Mouse (Mus musculus): ENCODE results near the gene Slc26a10. TPM values are rescaled to one million over a fixed set of nuclear protein-coding genes. Genes with fewer than 3 reads are reported as not detected.

The Slc26a10 gene
- polyA plus RNA-seq, 1 experiment, result 1.0 TPM

DNA sequence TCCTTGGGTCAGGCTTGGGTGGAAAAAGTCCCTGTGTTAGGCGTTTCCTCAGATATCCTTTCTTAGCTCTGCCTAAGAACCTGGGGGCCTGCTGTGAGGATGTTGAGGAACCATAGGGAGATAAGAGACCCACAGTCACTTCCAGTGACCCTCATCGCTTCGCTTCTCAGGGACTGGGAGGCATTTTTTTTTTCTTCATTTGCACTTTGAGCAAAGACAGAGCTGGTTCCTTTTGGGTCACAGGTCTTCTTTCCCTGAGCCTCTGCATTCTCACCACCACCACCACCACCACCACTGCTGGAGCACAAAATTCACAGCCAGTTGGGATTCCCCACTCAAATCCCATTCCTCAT is 226 bp upstream of the Slc26a10 start:
- peaks cover 5% of the 10 kb centered on the region; the same call in 1 of the 2 replicates for H3K4me1 ChIP-seq (ENCODE audit: control insufficient read depth, insufficient read depth, insufficient read length, low read length)
- peak overlapping the region; percentile 58 for H3K4me3 ChIP-seq (ENCODE audit: insufficient read depth, low read depth, low read length)
- H3K27ac ChIP-seq (replicated peaks; ENCODE audit: low read depth, low read length), result peak overlapping the region; percentile 93

DNA sequence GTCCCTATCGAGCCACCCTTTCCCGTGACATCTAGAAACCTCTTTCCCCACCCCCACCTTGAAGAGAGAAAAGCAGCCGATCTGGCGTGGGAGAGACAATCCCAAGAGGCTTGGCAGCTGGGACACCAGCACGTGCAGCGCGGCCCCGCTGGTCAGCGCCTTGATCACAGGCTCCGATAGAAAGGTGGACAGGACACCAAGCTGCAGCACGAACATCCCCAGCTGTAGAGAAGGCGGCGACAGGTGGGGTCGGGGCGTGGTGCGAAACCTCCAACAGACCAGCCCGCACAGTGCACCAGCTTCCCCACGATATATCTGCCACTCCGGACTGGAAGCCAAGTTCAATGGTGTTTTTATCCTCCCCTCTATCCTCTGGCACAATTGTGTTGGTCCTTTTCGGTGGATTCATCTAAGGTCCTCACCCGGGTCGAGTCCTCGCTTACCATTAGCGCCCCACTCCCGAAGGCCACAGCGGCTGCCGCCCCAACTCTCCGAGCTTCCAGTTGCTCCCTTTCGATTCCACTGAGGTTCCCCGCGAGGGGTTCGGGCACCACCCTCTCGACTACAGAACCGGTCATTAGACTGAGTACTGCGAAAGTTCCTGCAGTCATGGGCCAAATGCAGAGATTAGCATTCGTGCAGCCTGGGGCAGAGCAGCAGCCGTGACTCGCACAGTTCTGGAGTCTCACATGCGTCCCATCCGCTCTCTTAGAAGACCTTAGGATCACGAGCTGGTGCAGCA is 2.0 kb downstream of the Slc26a10 start:
- Histone ChIP-seq H3K4me1 (ENCODE audit: control insufficient read depth, insufficient read depth, insufficient read length, low read length) (peaks cover 5% of the 10 kb centered on the region; the same call in 1 of the 2 replicates), H3K4me3 (ENCODE audit: insufficient read depth, low read depth, low read length) (peak overlapping the region; percentile 47), H3K27ac (replicated peaks; ENCODE audit: low read depth, low read length) (no peak overlapping the region)

DNA sequence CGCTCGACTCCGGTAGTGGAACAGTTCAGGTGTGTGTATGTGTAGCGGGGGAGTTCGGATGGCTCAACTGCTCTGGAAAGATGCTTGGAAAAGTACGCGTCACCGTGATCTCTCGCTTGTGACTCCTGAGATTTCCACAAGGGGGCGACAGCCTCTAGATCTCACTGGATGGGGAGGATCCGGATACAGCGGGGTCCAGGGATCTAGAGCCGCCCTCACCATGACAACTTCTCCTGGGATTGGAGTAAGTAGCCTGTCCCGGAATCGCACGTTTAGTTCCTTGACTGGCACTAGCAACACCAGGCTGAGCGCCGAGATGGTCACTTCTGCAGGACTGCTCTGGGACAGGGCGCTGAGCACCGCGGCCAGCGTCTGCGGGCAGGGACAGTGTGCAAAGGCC is 2.7 kb downstream of the Slc26a10 start:
- peak overlapping the region; percentile 47 for H3K4me3 ChIP-seq (ENCODE audit: insufficient read depth, low read depth, low read length)
- H3K27ac ChIP-seq (replicated peaks; ENCODE audit: low read depth, low read length), result no peak overlapping the region
- peaks cover 5% of the 10 kb centered on the region; the same call in 1 of the 2 replicates for H3K4me1 ChIP-seq (ENCODE audit: control insufficient read depth, insufficient read depth, insufficient read length, low read length)

DNA sequence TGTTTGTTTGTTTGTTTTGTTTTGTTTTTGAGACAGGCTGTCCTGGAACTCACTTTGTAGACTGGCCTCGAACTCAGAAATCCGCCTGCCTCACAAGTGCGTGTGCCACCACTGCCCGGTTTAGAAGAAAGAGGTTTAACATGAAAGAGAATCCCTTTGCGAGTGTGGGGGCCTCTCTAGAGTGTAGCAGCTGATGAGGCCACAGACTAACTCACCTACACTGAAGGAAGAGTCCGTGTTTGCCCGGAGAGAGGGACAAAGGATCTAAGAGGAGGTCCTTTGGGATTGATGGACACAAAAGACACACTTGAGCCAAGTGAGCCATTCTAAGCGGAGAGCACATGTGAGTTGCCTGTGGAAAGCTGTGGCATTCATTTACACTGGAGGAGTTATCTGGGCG is 3.2 kb downstream of the Slc26a10 start:
- Histone ChIP-seq H3K4me3 (ENCODE audit: insufficient read depth, low read depth, low read length) (no peak overlapping the region), H3K4me1 (ENCODE audit: control insufficient read depth, insufficient read depth, insufficient read length, low read length) (peaks cover 5% of the 10 kb centered on the region; the same call in 1 of the 2 replicates)

GRCm38 (mm10) chr10:127176756-127177155 is 3.7 kb downstream of the Slc26a10 start:
- Histone ChIP-seq H3K4me3 (ENCODE audit: insufficient read depth, low read depth, low read length) (no peak overlapping the region), H3K27ac (replicated peaks; ENCODE audit: low read depth, low read length) (no peak overlapping the region), H3K4me1 (ENCODE audit: control insufficient read depth, insufficient read depth, insufficient read length, low read length) (peaks cover 5% of the 10 kb centered on the region; the same call in 1 of the 2 replicates)

More for the DNA sequence above, 3.2 kb downstream of the Slc26a10 start:
- no peak overlapping the region for H3K27ac ChIP-seq (replicated peaks; ENCODE audit: low read depth, low read length)

DNA sequence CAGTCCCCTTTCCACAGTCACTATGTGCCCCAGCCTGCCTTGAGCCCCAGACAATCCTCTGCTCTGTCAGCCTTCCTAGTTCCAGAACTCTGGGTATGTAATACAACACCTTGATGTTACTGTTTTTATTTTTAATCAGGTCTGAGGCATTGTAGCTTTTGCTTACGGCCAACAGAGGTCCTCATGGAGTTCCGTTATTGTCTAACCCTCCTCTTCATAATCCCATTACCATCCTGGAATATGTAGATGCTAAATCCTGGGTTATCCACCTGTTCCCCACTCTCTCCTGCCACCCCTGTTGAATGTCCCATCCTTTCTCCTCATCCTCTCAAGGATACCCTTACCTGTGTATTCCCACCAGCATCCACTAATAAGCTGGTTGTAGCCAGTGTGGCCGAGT is 4.2 kb downstream of the Slc26a10 start:
- H3K27ac ChIP-seq (replicated peaks; ENCODE audit: low read depth, low read length), result no peak overlapping the region
- H3K4me1 ChIP-seq (ENCODE audit: control insufficient read depth, insufficient read depth, insufficient read length, low read length), result peaks cover 5% of the 10 kb centered on the region; the same call in 1 of the 2 replicates
- no peak overlapping the region for H3K4me3 ChIP-seq (ENCODE audit: insufficient read depth, low read depth, low read length)

- no peak overlapping the region for H3K4me3 ChIP-seq (ENCODE audit: insufficient read depth, low read depth, low read length)
Measured at GRCm38 (mm10) chr10:127174170-127174569, 6.3 kb downstream of the Slc26a10 start.

GRCm38 (mm10) chr10:127173148-127174065 is 7.0 kb downstream of the Slc26a10 start:
- peaks cover 2% of the 10 kb centered on the region for H3K4me1 ChIP-seq (ENCODE audit: control insufficient read depth, insufficient read depth, insufficient read length, low read length)
- no peak overlapping the region for H3K4me3 ChIP-seq (ENCODE audit: insufficient read depth, low read depth, low read length)
- no peak overlapping the region for H3K27ac ChIP-seq (replicated peaks; ENCODE audit: low read depth, low read length)

More at GRCm38 (mm10) chr10:127174170-127174569, 6.3 kb downstream of the Slc26a10 start:
- Histone ChIP-seq H3K4me1 (ENCODE audit: control insufficient read depth, insufficient read depth, insufficient read length, low read length) (peaks cover 6% of the 10 kb centered on the region), H3K27ac (replicated peaks; ENCODE audit: low read depth, low read length) (no peak overlapping the region)

DNA sequence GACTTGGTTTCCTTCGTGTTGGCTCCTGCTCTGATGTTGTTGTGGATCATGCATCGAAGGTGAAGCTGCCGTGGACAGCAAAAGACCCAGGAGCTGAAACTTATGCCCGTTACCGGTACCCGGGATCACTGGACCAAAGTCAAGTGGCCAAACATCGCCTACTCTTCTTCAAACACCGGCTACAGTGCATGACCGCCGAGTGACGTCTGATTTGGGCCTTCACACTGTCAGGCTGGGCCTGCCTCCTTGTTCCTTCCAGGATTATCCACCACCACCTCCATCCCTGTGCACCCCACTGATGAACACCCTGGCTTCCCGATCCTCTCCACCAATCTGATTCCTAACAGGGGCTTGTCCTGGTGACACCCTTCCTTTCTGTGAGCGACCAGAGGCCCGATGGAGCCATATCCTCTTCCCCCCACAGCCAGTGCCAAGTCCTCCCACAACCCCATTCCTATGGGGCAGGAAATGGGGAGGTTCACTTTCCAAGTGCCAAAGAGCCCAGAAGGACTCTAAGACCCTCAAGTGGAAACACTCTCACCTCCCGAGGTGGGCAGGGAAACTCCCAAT is 8.7 kb downstream of the Slc26a10 start:
- peaks cover 2% of the 10 kb centered on the region; the same call in 1 of the 2 replicates for H3K4me1 ChIP-seq (ENCODE audit: control insufficient read depth, insufficient read depth, insufficient read length, low read length)
- H3K4me3 ChIP-seq (ENCODE audit: insufficient read depth, low read depth, low read length), result no peak overlapping the region
- H3K27ac ChIP-seq (replicated peaks; ENCODE audit: low read depth, low read length), result no peak overlapping the region

GRCm38 (mm10) chr10:127170837-127171272 is 9.6 kb downstream of the Slc26a10 start:
- no peak overlapping the region for H3K27ac ChIP-seq (replicated peaks; ENCODE audit: low read depth, low read length)
- H3K4me3 ChIP-seq (ENCODE audit: insufficient read depth, low read depth, low read length), result peak overlapping the region; percentile 45
- H3K4me1 ChIP-seq (ENCODE audit: control insufficient read depth, insufficient read depth, insufficient read length, low read length), result peaks cover 2% of the 10 kb centered on the region; the same call in 1 of the 2 replicates

GRCm38 (mm10) chr10:127170002-127170401 is 10.4 kb downstream of the Slc26a10 start:
- H3K27ac ChIP-seq (replicated peaks; ENCODE audit: low read depth, low read length), result no peak overlapping the region
- peaks cover 2% of the 10 kb centered on the region; the same call in 1 of the 2 replicates for H3K4me1 ChIP-seq (ENCODE audit: control insufficient read depth, insufficient read depth, insufficient read length, low read length)
- no peak overlapping the region for H3K4me3 ChIP-seq (ENCODE audit: insufficient read depth, low read depth, low read length)

GRCm38 (mm10) chr10:127167614-127168192 is 12.7 kb downstream of the Slc26a10 start:
- Histone ChIP-seq H3K4me3 (ENCODE audit: insufficient read depth, low read depth, low read length) (no peak overlapping the region), H3K27ac (replicated peaks; ENCODE audit: low read depth, low read length) (no peak overlapping the region), H3K4me1 (ENCODE audit: control insufficient read depth, insufficient read depth, insufficient read length, low read length) (peaks cover 2% of the 10 kb centered on the region; the same call in 1 of the 2 replicates)

- H3K4me3 ChIP-seq (ENCODE audit: insufficient read depth, low read depth, low read length), result peak overlapping the region; percentile 65; the same call in 1 of the 2 replicates
- no peak overlapping the region for H3K27ac ChIP-seq (replicated peaks; ENCODE audit: low read depth, low read length)
- H3K4me1 ChIP-seq (ENCODE audit: control insufficient read depth, insufficient read depth, insufficient read length, low read length), result peaks cover 2% of the 10 kb centered on the region; the same call in 1 of the 2 replicates
Measured at GRCm38 (mm10) chr10:127166771-127167613, 13.5 kb downstream of the Slc26a10 start.

GRCm38 (mm10) chr10:127166404-127166715 is 14.1 kb downstream of the Slc26a10 start:
- Histone ChIP-seq H3K4me1 (ENCODE audit: control insufficient read depth, insufficient read depth, insufficient read length, low read length) (peaks cover 2% of the 10 kb centered on the region; the same call in 1 of the 2 replicates), H3K27ac (replicated peaks; ENCODE audit: low read depth, low read length) (no peak overlapping the region), H3K4me3 (ENCODE audit: insufficient read depth, low read depth, low read length) (peak overlapping the region; percentile 65)
